Mouse (Mus musculus) hematopoietic stem cell, adult 5-6 weeks (primary cell): ENCODE results near the gene Atp6v0d1. TPM values are rescaled to one million over a fixed set of nuclear protein-coding genes. Genes with fewer than 3 reads are reported as not detected.

Experiments
- ATAC-seq, 2 experiments: fragments of 125-278 bp in 1 of 2; replicated peaks in 1 of 2; 2 replicates each; pipeline ENCODE4 v1.8.0; 2016 to 2017; ENCODE audit warnings: inconsistent platforms in 2 of 2, mild to moderate bottlenecking in 2 of 2, moderate number of reproducible peaks in 2 of 2, low read depth in 1 of 2, moderate TSS enrichment in 1 of 2; ENCODE audit not compliant: low FRiP score in 2 of 2, poor library complexity in 2 of 2, severe bottlenecking in 2 of 2, insufficient read depth in 1 of 2, low TSS enrichment in 1 of 2
- total RNA-seq: library from RNA; stranded (forward); fragments of 172-1452, 232-1000 nt; gene quantifications from 2 replicates; pipeline ENCODE4 v1.2.3, GENCODE M21; 2017

The Atp6v0d1 gene
- total RNA-seq, 1 experiment from 2014 or later = 39.7 TPM

DNA sequence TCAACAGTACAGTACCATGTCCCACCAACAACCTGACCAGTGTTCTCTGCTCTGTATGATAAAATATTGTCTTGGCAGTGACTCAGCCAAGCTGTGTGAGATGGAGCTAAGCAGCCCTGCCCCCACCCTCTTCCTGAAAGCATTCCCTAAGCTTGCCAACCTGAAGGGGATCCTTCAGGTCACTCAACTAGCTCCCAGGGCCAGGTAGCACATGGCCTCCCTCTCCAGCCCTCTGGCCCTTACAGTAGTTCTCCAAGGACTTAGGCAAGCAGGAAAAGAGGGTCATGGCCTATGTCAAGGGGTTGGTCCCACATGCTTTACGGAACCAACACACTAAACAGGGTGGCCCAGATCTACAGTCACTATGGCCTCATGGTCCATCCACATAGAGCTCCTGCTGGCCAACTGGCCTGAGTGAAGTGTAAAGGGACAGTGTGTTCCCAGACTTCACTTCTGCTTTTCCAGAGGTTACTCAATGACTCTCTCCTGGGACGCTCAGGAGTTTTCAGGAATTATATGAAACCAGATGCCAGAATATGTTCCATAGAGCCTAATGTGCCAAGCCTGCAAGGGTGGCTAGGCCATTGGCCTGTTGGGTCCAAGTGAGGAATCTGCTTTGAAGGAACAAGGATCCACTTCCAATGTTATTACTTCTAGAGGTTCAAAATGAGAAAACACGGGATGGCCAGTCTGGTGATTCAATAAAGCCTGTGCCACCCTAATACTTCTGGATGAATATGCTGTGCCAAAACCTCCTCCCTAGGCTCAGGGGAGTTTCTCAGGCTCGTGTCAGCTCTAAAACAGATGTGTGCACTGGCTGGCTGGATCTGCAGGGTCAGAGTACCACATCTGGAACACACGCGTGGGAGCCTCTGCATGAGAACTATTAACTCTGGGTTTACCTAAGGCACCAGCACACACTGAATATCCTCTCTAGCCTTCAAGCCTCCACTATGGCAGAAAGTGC is 19.2 kb downstream of the Atp6v0d1 start:
- ATAC-seq = no peak

DNA sequence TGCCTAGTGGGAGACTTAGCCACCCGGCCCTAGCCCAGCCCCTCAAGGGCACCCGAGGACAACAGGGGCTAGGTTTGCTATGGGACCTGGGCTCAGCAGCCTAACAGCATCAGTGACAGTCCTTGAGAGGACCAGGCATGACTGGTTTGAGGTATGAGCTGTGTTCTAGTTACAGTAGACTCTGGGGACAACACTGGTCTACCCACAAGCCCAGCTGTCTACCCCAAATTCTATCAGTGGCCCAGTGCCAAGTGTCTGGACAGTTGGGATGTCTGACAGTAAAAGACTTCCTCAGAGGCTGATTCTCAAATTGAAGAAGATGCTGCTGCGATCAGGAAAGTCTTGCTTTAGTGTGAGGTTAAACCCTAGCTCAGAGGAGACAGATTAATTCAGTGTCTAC is 20.6 kb downstream of the Atp6v0d1 start:
- no peak for ATAC-seq

DNA sequence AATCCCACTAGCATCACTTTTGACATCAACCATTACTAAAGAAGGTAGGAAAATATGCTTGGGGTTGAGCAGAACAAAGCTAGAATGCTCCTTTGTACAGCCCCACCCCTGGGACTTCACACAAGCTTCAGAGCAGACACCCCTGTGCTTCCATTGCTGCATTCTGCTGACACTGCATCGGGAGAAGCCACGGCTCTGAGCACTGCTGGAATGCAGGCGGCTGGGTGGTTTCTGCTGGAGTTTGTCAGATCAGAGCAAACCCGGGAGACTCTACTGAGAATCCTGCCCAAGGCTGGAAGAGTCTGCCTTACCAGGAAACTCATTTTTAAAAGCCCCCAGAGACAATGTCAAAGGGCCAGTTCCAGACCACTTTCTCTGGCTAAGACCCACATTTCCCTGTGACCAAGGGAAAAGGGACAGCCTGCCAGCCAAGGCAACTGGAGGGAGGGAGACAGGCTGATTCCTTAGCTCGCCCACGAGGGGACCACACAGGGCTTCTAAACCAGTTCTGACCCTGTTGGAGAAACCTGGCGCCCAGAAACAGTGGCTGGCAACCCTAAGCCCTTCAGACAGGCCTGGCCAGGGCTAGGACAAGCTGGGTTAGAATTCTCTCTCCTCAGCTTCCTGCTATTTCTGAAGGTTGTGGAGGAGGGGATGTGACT is 21.2 kb downstream of the Atp6v0d1 start:
- no peak for ATAC-seq

DNA sequence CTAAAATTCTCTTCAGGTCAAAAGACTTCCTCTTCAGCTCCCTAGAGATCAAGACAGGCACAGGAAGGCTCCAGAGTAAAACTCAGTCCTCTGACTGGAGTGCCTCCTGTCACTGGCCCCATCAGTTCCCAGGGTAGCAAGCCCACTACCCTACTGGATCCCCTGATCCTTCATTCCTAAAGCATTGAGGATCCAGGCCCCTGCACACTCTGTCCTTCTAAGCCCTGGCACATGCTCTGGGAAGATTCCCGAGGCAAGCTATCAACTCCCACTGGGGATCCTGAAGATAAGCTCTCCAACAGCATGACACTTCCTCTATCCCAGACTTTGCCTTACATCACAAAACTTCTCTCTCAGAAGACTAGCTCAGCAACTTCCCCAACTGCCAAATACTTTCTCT is 22.1 kb downstream of the Atp6v0d1 start:
- no peak for ATAC-seq

DNA sequence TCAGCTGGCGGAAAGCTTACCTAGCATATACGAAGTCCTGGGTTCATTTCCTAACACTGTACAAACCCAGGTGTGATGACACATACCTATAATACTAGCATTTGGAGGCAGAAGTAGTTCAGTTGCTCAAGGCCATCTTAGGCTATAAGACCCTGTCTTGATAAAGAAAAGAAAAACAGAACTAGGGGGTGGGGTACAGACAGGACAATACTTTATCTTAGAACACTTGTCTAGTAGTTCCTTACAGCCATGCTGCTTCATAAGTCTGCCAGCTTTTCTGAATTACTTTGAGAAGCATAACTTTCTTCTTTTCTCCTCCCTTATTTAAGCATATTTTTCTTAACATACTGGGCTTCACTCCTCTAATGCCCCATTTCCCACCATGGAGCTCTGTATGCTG is 23.0 kb downstream of the Atp6v0d1 start:
- ATAC-seq = no peak

DNA sequence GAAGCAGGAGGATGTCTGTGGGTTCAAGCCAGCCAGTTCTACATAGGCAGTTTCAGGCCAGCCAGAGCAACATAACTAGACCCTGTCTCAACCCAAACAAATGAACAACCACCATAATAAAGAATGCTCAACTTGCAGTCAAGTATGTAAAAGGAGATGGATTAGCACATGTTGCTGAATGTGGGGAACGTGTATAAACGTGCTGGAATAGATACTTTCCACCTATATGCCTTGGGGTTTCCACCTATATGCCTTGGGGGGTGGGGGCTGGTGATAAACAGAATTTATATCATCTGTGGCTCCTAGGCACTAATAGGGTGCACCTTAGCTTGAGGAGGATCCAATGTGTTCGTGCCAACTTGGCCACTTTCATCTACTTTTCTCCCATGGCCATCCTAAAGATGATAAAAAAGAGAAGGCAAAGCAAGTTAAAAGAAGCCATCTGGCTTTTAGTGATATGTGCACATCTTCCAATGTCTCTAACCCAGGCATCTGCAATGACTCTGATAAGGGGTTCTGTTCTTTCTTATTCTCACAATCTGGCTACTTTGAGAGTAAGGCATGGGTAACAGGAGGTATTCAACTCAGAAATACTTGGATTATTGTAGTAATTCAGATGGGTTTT is 23.7 kb downstream of the Atp6v0d1 start:
- no peak; a peak in 1 of 4 replicates for ATAC-seq

DNA sequence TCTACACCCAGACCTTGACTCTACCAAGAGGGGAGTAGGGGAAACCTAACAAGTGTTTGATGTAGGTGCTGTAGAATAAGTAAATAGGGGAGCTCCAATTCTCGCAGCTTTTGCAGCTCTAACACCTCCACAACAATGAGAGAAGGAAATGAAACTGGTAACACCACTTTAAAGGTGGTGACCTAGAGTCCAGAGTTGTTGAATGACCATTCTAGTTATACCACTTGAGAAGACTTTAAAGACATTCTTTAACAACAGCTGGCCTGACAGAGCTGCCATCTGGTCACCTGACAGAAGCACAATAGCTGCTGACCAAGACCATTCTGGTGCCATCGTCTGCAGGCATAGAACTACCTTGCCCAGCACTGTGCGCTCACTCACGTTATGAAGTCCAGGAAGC is 26.9 kb downstream of the Atp6v0d1 start:
- no peak for ATAC-seq

DNA sequence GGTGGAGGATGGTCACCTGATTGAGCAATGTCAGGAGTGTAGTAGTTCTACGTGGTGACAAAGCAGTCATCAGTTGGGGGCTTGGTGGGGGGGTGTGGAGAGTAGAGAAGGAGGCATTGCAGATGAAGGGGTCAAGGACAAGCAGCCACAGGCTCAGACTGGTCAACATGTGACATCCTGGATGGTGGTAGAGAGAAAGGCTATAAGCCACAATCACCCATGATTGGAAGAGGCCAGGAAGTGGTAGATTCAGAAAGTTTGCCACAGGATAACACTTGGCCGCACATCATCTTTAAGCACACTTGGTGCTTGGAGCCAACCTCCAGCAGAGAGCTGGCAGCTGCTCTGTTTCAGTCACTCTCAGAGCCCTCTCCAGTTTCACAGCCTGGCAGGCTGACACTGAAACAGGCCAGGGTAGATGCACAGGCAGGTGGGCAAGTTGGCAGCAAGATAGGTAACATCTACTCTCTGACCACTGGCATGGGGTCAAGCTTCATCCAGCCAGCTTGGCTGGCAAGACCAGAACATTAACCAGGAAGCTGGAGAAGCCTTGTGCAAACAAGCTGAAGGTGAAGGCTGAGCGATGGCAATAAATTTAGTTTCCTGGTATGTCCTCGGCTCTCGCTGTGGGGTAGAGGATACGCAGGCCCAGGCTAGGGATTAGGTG is 28.7 kb downstream of the Atp6v0d1 start:
- no peak for ATAC-seq

DNA sequence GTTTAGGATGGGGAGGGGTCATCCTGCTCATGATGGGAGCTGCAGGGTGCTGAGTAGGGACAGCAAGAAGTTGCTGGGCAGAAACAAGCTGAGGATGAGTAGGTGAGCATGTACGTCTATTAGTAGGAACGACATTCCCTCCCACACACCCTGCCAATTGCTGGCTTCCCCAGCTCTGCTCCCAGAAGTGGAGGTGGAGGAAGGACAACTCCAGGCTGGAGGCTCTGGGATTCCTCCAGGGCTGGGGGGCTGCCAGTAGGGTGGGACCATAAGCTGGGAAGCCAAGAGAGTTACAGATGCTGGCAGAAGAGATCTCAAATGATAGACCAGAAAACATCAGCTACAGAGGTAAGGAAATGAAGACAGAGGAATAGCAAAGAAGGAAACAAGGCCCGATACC is 29.3 kb downstream of the Atp6v0d1 start:
- ATAC-seq = no peak

DNA sequence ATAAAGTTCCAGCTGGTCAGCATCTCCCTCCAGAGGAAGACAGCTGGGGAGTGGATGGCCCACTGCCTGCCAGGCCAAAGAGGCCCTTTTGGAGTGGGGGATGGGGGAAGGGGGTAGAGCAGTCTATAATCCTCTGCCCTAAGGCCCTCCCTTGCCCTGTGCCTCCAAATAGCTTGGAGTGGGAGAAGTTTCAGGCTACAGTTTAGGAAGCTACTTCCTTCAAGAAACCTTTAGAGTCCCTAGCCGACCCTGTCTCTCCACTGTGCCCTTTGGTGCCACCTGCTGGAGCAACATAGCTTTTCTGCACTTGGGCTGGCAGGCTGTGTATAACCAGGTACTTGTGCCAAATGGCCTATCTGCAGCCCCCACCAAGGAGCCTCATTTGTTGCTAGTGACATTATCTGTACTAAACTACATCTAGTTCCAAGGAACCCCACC is 31.9 kb downstream of the Atp6v0d1 start:
- ATAC-seq = peak; percentile 87

DNA sequence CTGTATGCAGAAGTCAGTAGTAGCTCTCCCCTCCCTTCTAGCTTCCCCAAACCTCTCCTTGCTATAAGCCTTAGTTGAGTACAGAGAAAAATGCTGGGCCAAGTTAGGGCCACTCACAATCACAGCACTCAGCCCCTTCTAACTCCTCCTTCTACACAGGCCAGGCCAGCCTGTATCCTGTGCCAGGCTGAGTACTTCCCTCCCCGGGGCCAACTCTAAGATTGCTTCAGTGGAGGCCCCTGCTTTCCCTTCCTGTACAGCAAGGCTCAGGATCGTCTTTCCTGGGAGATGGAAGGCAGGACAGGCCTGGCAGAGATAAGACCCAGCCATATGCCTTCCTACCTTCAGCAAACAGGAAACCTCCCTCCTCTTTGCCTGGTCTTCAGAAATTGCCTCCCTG is 32.4 kb downstream of the Atp6v0d1 start:
- ATAC-seq = no peak

DNA sequence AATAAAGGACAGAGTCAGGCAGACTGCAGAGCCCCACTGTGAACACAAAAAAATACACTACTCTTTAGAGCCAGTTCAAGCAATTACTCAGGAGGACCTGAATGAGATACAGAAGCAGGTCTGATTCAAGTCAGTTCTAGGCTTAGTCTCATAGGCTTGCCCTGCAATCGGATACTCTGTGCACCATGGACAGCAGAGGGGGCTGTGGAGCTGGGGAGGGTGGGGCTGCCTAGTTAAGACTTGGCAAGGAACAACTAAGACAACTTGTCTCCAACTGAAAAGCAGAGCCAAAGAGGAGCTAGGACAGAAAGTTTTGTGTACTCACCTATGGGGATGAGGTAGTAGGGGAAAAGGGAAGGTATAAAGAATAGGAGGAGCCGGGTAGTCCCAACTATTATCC is 34.1 kb downstream of the Atp6v0d1 start:
- ATAC-seq = peak in 1 of 2 experiments; percentile 43; a peak in 1 of 4 replicates

DNA sequence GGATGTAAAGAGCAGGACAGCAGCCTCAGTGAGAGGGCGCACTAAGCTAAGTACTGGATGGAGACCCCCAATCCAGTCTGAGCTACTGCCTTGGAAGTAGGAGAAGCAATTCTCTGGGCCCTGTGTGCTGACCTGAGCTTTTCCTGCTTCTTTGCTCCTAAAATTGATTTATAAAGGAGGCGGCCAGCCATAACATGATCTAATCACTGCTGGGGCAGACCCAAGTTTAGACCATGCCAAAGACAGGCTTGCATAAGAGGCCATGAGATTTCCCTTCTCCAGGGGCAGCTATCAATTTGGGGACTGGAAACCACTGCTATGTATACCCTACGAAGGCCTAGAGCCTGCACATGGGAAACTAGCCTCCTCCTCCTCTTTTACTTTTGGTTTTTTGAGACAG is 36.6 kb downstream of the Atp6v0d1 start:
- no peak for ATAC-seq

DNA sequence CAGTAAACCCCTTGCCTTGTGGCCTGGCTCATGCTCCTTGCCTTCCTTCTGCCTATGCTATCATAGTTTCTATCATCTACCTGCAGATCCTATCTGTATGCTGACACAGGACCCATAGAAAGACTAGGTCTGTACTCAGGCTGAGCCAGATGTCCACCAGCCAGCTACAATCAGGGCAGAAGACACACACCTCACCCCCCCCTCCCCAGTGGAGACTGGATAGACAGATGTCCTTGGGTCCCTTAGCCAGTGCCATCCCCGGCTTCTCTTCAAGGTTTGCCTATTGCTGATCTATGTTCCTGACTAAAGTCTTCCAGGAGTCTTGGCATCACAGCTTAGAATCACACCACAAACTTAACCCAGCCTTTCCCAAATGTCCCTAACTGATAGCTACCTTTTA is 37.6 kb downstream of the Atp6v0d1 start:
- no peak for ATAC-seq

DNA sequence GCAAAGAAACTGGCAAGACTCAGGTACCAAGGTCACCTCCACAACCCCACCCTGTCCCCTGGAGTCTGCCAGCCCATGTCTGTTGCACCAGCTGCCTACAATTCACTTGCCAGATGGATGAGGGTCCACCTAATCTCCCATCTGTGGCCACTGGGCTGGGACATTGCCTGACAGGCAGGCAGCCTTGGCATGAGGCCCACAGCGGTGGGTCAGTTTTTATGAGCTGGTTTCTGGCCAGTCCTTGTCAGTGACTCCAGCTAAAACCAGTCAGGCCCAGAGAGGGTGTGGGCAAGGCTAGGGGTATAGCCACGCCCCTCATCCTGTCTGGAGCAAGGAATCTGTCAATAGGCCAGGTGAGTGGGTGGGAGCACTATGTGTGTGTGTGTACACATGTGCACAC is 38.7 kb downstream of the Atp6v0d1 start:
- ATAC-seq = no peak

DNA sequence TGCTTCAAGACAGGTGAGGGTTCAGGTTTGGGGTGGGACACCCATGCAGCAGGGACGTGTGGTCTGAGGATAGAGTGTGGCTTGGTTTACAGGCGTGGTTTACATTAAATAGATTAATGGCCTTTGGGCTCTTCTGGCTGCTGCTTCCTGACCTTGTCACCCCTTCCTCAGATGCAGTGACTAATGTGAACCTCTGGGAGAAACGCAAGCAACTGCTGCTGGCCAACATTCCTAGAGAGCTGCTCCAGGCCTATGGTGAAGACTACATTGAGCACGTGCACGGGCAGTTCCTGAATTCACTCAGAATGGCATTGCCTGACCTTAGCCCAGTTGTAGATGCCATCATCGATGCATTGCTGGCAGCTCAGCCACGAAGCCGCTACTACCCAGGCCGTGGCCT is 43.0 kb downstream of the Atp6v0d1 start:
- no peak for ATAC-seq

DNA sequence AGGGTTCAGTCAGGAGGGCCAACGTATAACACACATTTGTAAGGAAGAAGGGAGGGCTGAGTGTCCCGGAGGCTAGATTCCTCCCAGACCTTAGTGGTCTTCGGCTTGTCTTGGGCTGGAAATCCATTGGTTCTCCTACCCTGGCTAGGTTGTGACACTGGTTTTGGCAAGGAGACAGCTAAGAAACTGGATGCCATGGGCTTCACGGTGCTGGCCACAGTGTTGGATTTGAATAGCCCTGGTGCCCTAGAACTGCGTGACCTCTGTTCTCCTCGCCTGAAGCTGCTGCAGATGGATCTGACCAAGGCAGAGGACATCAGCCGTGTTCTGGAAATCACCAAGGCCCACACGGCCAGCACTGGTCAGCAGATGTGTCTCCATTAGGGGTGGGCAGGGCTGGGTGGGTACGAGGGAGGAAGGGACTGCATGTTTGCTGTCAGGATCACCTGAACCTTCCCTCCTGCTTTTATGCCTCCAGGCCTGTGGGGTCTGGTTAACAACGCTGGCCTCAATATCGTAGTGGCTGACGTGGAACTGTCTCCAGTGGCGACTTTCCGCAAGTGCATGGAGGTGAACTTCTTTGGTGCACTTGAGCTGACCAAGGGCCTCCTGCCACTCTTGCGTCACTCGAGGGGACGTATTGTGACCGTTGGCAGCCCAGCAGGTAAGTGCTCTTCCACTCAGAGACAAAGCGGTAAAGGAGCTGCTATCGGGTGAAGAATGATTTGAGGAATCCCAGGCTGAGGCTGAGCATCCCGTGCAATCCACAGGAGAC is 43.7 kb downstream of the Atp6v0d1 start:
- no peak for ATAC-seq
